Mouse (Mus musculus) heart, postnatal 0 days (tissue): Measurements from ENCODE around the gene Lyrm1.

Experiments
- CTCF ChIP-seq: IDR thresholded peaks from 2 replicates; pipeline ENCODE4 v1.5.1; 2016; ENCODE audit warnings: antibody characterized with exemption, control low read depth, low read depth
- EP300 ChIP-seq: IDR thresholded peaks from 2 replicates; pipeline ENCODE4 v1.6.1; 2016; ENCODE audit warnings: antibody characterized with exemption, low read depth

- no peak for TF ChIP-seq CTCF
- no peak for TF ChIP-seq EP300
These were observed 2.0 kb downstream of the Lyrm1 start for GRCm38 (mm10) chr7:119897521-119898109.
